Mouse (Mus musculus) urinary bladder, postnatal 4 days (tissue): ENCODE results near the gene Slc38a4.

Source experiments
- DNase-seq, 2 experiments: peaks; one replicate each; pipeline ENCODE4 v3.0.0; 2021 to 2022; ENCODE audit warnings: low spot score in 2 of 2

Slc38a4 gene

GRCm38 (mm10) chr15:97019323-97019722 lies 36.4 kb downstream of the Slc38a4 start:
- DNase-seq, result no peak

- no peak for DNase-seq
Observed at GRCm38 (mm10) chr15:97017195-97017594, 38.6 kb downstream of the Slc38a4 start.

GRCm38 (mm10) chr15:97015036-97015596 lies 40.6 kb downstream of the Slc38a4 start:
- DNase-seq, result no peak

GRCm38 (mm10) chr15:97011599-97012372 lies 44.0 kb downstream of the Slc38a4 start:
- DNase-seq, result no peak

- DNase-seq, result no peak
Observed at GRCm38 (mm10) chr15:97009271-97009670, 46.5 kb downstream of the Slc38a4 start.

GRCm38 (mm10) chr15:97005631-97006234 lies 50.0 kb downstream of the Slc38a4 start:
- DNase-seq, result no peak

- no peak for DNase-seq
Observed at GRCm38 (mm10) chr15:97004525-97004867, 51.3 kb downstream of the Slc38a4 start.

- no peak for DNase-seq
Observed at GRCm38 (mm10) chr15:97003851-97004524, 51.8 kb downstream of the Slc38a4 start.

- DNase-seq, result no peak
Observed at GRCm38 (mm10) chr15:97003186-97003585, 52.6 kb downstream of the Slc38a4 start.

- no peak for DNase-seq
Observed at GRCm38 (mm10) chr15:97002752-97003151, 53.0 kb downstream of the Slc38a4 start.

GRCm38 (mm10) chr15:97001886-97002285 lies 53.9 kb downstream of the Slc38a4 start:
- DNase-seq, result no peak

GRCm38 (mm10) chr15:97001416-97001815 lies 54.3 kb downstream of the Slc38a4 start:
- no peak for DNase-seq

- DNase-seq, result no peak
Observed at GRCm38 (mm10) chr15:97000319-97001251, 55.2 kb downstream of the Slc38a4 start.

GRCm38 (mm10) chr15:96999401-96999800 lies 56.4 kb downstream of the Slc38a4 start:
- no peak for DNase-seq

GRCm38 (mm10) chr15:96985618-96986017 lies 70.1 kb downstream of the Slc38a4 start:
- no peak for DNase-seq

GRCm38 (mm10) chr15:96983581-96984330 lies 72.0 kb downstream of the Slc38a4 start:
- no peak for DNase-seq

GRCm38 (mm10) chr15:96975125-96975524 lies 80.6 kb downstream of the Slc38a4 start:
- DNase-seq, result no peak

- no peak for DNase-seq
Observed at GRCm38 (mm10) chr15:96974131-96974530, 81.6 kb downstream of the Slc38a4 start.

GRCm38 (mm10) chr15:96973370-96973769 lies 82.4 kb downstream of the Slc38a4 start:
- DNase-seq, result no peak

- no peak for DNase-seq
Observed at GRCm38 (mm10) chr15:96972706-96973274, 83.0 kb downstream of the Slc38a4 start.
